13 mouse cellular contexts compared by ENCODE assay signal in genomic region chr3:116773836-116774235, GRCm38 (mm10).
"Had no signal": no experiment of that assay in that cellular context is flagged by ENCODE, and none has a peak within 500 bp of the region (broad histone marks: within the 10 kb centered on the region; RNA-seq: fewer than 3 reads in every experiment).

No protein-coding gene starts in this region.

- DNase-seq: kidney, adult 8-10 months; kidney, postnatal 25 days; layer of hippocampus, adult 9-11 months; layer of hippocampus, postnatal 36 days; lung, embryonic 14.5 days; lung, postnatal 10 days; lung, postnatal 4 days; retina, postnatal 1 day; thymus, postnatal 4 days had no signal

- H3K9ac ChIP-seq: liver, embryonic 12.5 days; lung, embryonic 14.5 days; midbrain, embryonic 15.5 days; neural tube, embryonic 13.5 days had no signal

- H3K4me2 ChIP-seq: liver, embryonic 12.5 days; lung, embryonic 14.5 days; midbrain, embryonic 11.5 days; midbrain, embryonic 15.5 days; neural tube, embryonic 13.5 days had no signal

- H3K9me3 ChIP-seq: liver, embryonic 12.5 days; midbrain, embryonic 15.5 days; neural tube, embryonic 13.5 days had no signal

- H3K4me1 ChIP-seq: midbrain, embryonic 15.5 days; neural tube, embryonic 13.5 days had no signal

- ATAC-seq: liver, embryonic 12.5 days; midbrain, embryonic 15.5 days had no signal

- H3K27ac ChIP-seq: liver, embryonic 12.5 days; midbrain, embryonic 15.5 days; neural tube, embryonic 13.5 days had no signal

- H3K4me3 ChIP-seq: liver, embryonic 12.5 days; midbrain, embryonic 15.5 days; neural tube, embryonic 13.5 days had no signal

- H3K27me3 ChIP-seq: liver, embryonic 12.5 days; midbrain, embryonic 15.5 days; neural tube, embryonic 13.5 days had no signal
